Mouse (Mus musculus): ENCODE results near the gene Lipi. TPM values are rescaled to one million over a fixed set of nuclear protein-coding genes. Genes with fewer than 3 reads are reported as not detected.

Gene Lipi
- total RNA-seq (2021): not detected
- long read RNA-seq, experiment 1: 0 reads
- long read RNA-seq, experiment 2: 0 reads

GRCm38 (mm10) chr16:75585961-75586360, at the start of gene Lipi:
Gene Lipi, minus strand, starts transcription at chr16:75586061.
- intact Hi-C loops (cut with DNase I): no loop called here
- H3K27ac ChIP-seq: no peak within 1 kb of the TSS
- H3K4me3 ChIP-seq: no peak within 1 kb of the TSS
- no peak for TF ChIP-seq CTCF (IDR thresholded peaks at IDR 0.05)
- no peak for DNase-seq

- intact Hi-C loops (cut with DNase I): no loop called here
- no peak overlapping the region for H3K4me3 ChIP-seq
- no peak overlapping the region for H3K27ac ChIP-seq
- no peak for DNase-seq
- TF ChIP-seq CTCF (IDR thresholded peaks at IDR 0.05): peak; percentile 32; the same call in 1 of the 2 replicates
Measured at GRCm38 (mm10) chr16:75627862-75628261, 42.0 kb upstream of the Lipi start.

- Histone ChIP-seq H3K27ac (no peak overlapping the region), H3K4me3 (no peak overlapping the region)
- no peak for DNase-seq
- TF ChIP-seq CTCF (IDR thresholded peaks at IDR 0.05): peak; percentile 63
- intact Hi-C loops (cut with DNase I): loop anchor here (2.0 kb wide), 1 partner anchor 1283 kb away; no protein-coding TSS in a partner anchor
Measured at GRCm38 (mm10) chr16:75617651-75618349, 31.9 kb upstream of the Lipi start.

- no peak for TF ChIP-seq CTCF (IDR thresholded peaks at IDR 0.05)
- intact Hi-C loops (cut with DNase I): no loop called here
- no peak overlapping the region for H3K4me3 ChIP-seq
- no peak overlapping the region for H3K27ac ChIP-seq
- DNase-seq: no peak
Measured at GRCm38 (mm10) chr16:75612561-75612960, 26.7 kb upstream of the Lipi start.

GRCm38 (mm10) chr16:75606415-75606814, 20.6 kb upstream of the Lipi start:
- Histone ChIP-seq H3K27ac (no peak overlapping the region), H3K4me3 (no peak overlapping the region)
- no peak for TF ChIP-seq CTCF (IDR thresholded peaks at IDR 0.05)
- intact Hi-C loops (cut with DNase I): no loop called here
- DNase-seq: no peak

- H3K27ac ChIP-seq: no peak overlapping the region
- intact Hi-C loops (cut with DNase I): no loop called here
- H3K4me3 ChIP-seq: peak overlapping the region; percentile 87
- no peak for DNase-seq
- no peak for TF ChIP-seq CTCF (IDR thresholded peaks at IDR 0.05)
Measured at GRCm38 (mm10) chr16:75593501-75594183, 7.8 kb upstream of the Lipi start.

DNA sequence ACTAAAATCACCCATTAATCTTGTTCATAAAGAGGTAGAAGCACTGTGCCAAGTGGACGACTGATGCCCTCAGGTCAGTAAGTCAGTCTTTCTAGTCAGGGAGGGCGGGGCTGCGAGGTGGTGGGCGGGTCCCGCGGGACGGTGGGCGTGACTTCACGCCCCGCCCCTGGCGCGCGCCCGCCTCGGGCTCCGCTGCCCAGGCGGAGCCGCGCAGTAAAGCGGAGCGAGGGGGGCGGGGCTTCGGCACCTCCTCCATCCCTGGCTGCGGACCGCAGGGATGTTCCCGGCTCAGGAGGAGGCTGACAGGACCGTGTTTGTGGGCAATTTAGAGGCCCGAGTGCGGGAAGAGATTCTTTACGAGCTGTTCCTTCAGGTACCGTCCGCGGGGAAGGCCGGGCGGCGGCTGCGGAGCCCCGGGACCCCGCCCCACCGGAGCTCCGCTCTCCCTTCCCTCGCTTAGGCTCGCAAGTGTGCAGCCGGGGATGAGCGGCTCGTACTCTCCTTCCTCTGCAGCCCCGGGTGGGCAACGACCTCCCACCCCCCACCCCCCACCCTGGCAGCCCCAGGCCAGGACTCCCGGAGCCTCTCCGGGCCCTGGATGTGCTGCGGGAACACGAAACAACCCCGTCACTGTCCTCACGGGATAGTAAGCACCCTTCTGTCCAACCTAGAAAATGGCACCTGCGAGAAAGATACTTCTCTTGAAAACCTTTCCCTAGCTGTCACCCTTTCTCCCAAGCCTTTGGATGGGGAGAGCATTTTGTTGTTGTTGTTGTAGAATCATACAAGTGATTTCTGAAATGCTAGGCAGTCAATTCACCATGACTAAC, 7.0 kb upstream of the Lipi start, which contains the start of gene Rbm11:
Gene Rbm11 (plus strand): TSS at position 174 of the 830 bp plus-strand sequence.
- DNase-seq: peak; percentile 84
- no peak for TF ChIP-seq CTCF (IDR thresholded peaks at IDR 0.05)
- Histone ChIP-seq H3K4me3 (peak within 1 kb of the TSS; percentile 87), H3K27ac (no peak within 1 kb of the TSS)
- intact Hi-C loops (cut with DNase I): no loop called here

GRCm38 (mm10) chr16:75586466-75586865, 605 bp upstream of the Lipi start:
- Histone ChIP-seq H3K4me3 (no peak overlapping the region), H3K27ac (no peak overlapping the region)
- intact Hi-C loops (cut with DNase I): no loop called here
- no peak for TF ChIP-seq CTCF (IDR thresholded peaks at IDR 0.05)
- DNase-seq: no peak

GRCm38 (mm10) chr16:75582279-75582678, 3.6 kb downstream of the Lipi start:
- intact Hi-C loops (cut with DNase I): no loop called here

GRCm38 (mm10) chr16:75562910-75563309, 23.0 kb downstream of the Lipi start:
- no peak overlapping the region for H3K4me3 ChIP-seq
- intact Hi-C loops (cut with DNase I): no loop called here
- no peak for DNase-seq

More at GRCm38 (mm10) chr16:75582279-75582678, 3.6 kb downstream of the Lipi start:
- H3K27ac ChIP-seq: no peak overlapping the region
- H3K4me3 ChIP-seq: no peak overlapping the region
- TF ChIP-seq CTCF (IDR thresholded peaks at IDR 0.05): no peak
- DNase-seq: no peak

DNA sequence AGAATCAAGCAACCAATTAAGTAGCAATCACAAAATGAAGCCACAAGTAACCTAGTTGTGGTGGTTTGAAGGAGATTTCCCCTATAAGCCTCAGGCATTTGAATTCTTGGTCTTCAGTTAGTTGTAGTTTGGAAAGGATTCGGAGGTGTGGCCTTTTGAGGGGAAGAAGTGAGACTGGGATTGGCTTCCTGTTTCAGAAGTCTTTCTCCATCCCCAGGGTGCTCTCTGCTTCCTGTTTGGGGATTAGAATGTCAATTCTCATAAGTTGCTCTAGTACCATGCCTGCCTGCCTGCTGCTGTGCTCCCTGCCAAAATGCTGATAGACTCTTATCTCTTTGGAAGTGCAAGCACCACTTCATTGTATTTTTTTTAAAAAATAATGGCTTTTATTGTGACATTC, 40.6 kb downstream of the Lipi start:
- TF ChIP-seq CTCF (IDR thresholded peaks at IDR 0.05): no peak
- H3K4me3 ChIP-seq: no peak overlapping the region
- H3K27ac ChIP-seq: no peak overlapping the region
- intact Hi-C loops (cut with DNase I): no loop called here
- no peak for DNase-seq

More at GRCm38 (mm10) chr16:75562910-75563309, 23.0 kb downstream of the Lipi start:
- no peak overlapping the region for H3K27ac ChIP-seq
- TF ChIP-seq CTCF (IDR thresholded peaks at IDR 0.05): no peak

GRCm38 (mm10) chr16:75537784-75538565, 47.9 kb downstream of the Lipi start:
- no peak overlapping the region for H3K27ac ChIP-seq
- TF ChIP-seq CTCF (IDR thresholded peaks at IDR 0.05): no peak
- intact Hi-C loops (cut with DNase I): no loop called here

More at GRCm38 (mm10) chr16:75537784-75538565, 47.9 kb downstream of the Lipi start:
- no peak for DNase-seq
- H3K4me3 ChIP-seq: no peak overlapping the region

All from gastrocnemius, adult 2 months (tissue).